In the genomic region with DNA sequence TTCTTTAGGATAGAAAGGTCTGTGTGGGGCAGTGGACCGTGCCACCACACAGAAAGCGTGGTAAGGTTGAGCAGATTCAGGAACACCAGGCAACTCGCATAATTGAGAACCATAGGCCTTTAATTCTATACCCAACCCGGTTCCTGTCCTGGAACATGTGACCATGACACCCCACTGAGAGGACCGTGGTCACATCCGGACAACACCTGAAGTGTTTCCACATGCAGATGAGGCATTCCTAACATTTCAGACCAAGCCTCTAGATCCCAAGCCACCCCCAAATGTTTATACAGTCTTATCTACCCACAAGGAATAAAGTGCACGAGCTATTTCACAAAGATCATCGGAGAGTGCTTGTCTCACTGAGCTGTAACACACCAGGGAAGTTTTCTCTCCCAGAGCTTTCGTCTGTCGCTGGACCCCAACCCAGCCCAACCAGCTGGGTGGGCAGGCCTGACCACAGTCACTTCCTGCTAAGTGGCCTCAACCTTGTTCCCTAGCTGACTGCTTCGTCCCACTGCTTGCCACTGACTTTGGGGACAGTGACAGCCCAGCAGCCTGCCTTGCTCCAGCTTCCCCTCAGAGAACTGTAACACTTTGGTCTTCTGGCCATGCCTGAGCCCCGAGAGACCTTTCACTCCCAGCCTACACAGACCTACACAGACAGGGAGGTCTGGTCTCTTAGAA, we compare ENCODE assay signal across 14 mouse cellular contexts. TPM values are rescaled to one million over a fixed set of nuclear protein-coding genes. Genes with fewer than 3 reads are reported as not detected.
DNase-seq lines count a peak whose midpoint lies in the region; ATAC-seq and TF ChIP-seq lines count a peak whose summit lies in the region.
"Had no signal": no experiment of that assay in that cellular context is flagged by ENCODE, and none has a peak within 500 bp of the region (broad histone marks: within the 10 kb centered on the region; RNA-seq: fewer than 3 reads in every experiment).

No protein-coding gene starts in this region.

- no peak overlapping the region for H3K4me3 ChIP-seq in intestine, embryonic 16.5 days (ENCODE audit: low read length)
- H3K4me3 ChIP-seq in intestine, postnatal 0 days (ENCODE audit: low read depth, low read length) = no peak overlapping the region
- H3K4me3 ChIP-seq in limb, embryonic 15.5 days = no peak overlapping the region
- H3K4me3 ChIP-seq: heart, embryonic 15.5 days had no signal

- H3K9me3 ChIP-seq in intestine, embryonic 16.5 days (ENCODE audit: control insufficient read depth, low read length) = no peaks in the 10 kb centered on the region
- H3K9me3 ChIP-seq in intestine, postnatal 0 days (ENCODE audit: control insufficient read depth) = no peaks in the 10 kb centered on the region
- H3K9me3 ChIP-seq in limb, embryonic 15.5 days = no peaks in the 10 kb centered on the region
- H3K9me3 ChIP-seq: heart, embryonic 15.5 days had no signal

- 54% methylated on average over 12 of the region's 12 CpGs for WGBS in intestine, embryonic 16.5 days
- 45% methylated on average over 12 of the region's 12 CpGs for WGBS in intestine, postnatal 0 days
- 55% methylated on average over 12 of the region's 12 CpGs for WGBS in limb, embryonic 15.5 days

- peak; percentile 93 for DNase-seq in R1 (ENCODE audit: low read depth, low spot score)
- DNase-seq in lung, postnatal 36 days = peak; percentile 26
- no peak for DNase-seq in gastrocnemius, postnatal 4 days (ENCODE audit: low spot score in 2 of 2)
- DNase-seq in adrenal gland, adult 8-10 months = no peak
- DNase-seq in ovary, postnatal 36 days (ENCODE audit: low spot score) = no peak
- DNase-seq: cerebellum, adult 9-11 months; embryo, embryonic 11 days; right cerebral cortex, adult 18-20 months; thymus, postnatal 4 days had no signal

- no peak for ATAC-seq in intestine, embryonic 16.5 days
- no peak for ATAC-seq in intestine, postnatal 0 days
- ATAC-seq in limb, embryonic 15.5 days (ENCODE audit: insufficient number of reproducible peaks, low FRiP score, low TSS enrichment, low read depth) = no peak

- peak overlapping the region; percentile 45 for H3K27ac ChIP-seq in intestine, embryonic 16.5 days (ENCODE audit: low read length)
- H3K27ac ChIP-seq in intestine, postnatal 0 days (ENCODE audit: low read depth, low read length) = no peak overlapping the region
- H3K27ac ChIP-seq in limb, embryonic 15.5 days = peak overlapping the region; percentile 5; the same call in 1 of the 2 replicates
- H3K27ac ChIP-seq: heart, embryonic 15.5 days; liver, embryonic 14.5 days had no signal

- H3K36me3 ChIP-seq in intestine, embryonic 16.5 days (ENCODE audit: control insufficient read depth, insufficient read depth, low read length) = no peaks in the 10 kb centered on the region
- no peaks in the 10 kb centered on the region for H3K36me3 ChIP-seq in intestine, postnatal 0 days (ENCODE audit: control insufficient read depth, insufficient read depth)
- no peaks in the 10 kb centered on the region for H3K36me3 ChIP-seq in limb, embryonic 15.5 days
- H3K36me3 ChIP-seq: heart, embryonic 15.5 days had no signal

- no peak for TF ChIP-seq CTCF in intestine, postnatal 0 days (IDR thresholded peaks at IDR 0.05; ENCODE audit: low read depth)

- 0 out of 2 replicates have a peak, but pooled peaks cover 3% of the 10 kb centered on the region for H3K4me1 ChIP-seq in intestine, embryonic 16.5 days (ENCODE audit: control insufficient read depth, insufficient read depth, low read length)
- no peaks in the 10 kb centered on the region for H3K4me1 ChIP-seq in intestine, postnatal 0 days (replicated peaks; ENCODE audit: control insufficient read depth, insufficient read depth, low read length)
- no peaks in the 10 kb centered on the region for H3K4me1 ChIP-seq in limb, embryonic 15.5 days
- H3K4me1 ChIP-seq: heart, embryonic 15.5 days had no signal

- H3K4me2 ChIP-seq in intestine, embryonic 16.5 days (ENCODE audit: low read depth, low read length) = no peak overlapping the region
- H3K4me2 ChIP-seq in intestine, postnatal 0 days (replicated peaks; ENCODE audit: low read depth) = no peak overlapping the region
- H3K4me2 ChIP-seq in limb, embryonic 15.5 days = no peak overlapping the region
- H3K4me2 ChIP-seq: heart, embryonic 15.5 days had no signal

- H3K9ac ChIP-seq in intestine, embryonic 16.5 days (ENCODE audit: low read depth, low read length) = no peak overlapping the region
- no peak overlapping the region for H3K9ac ChIP-seq in intestine, postnatal 0 days (ENCODE audit: low read depth, low read length)
- no peak overlapping the region for H3K9ac ChIP-seq in limb, embryonic 15.5 days
- H3K9ac ChIP-seq: heart, embryonic 15.5 days; liver, embryonic 14.5 days had no signal

- no peaks in the 10 kb centered on the region for H3K27me3 ChIP-seq in intestine, embryonic 16.5 days (replicated peaks; ENCODE audit: control insufficient read depth, insufficient read depth, low read length)
- no peaks in the 10 kb centered on the region for H3K27me3 ChIP-seq in intestine, postnatal 0 days (replicated peaks; ENCODE audit: control insufficient read depth, insufficient read depth, low read length)
- no peaks in the 10 kb centered on the region for H3K27me3 ChIP-seq in limb, embryonic 15.5 days
- H3K27me3 ChIP-seq: heart, embryonic 15.5 days had no signal

RNA-seq across cellular contexts. Expression of a gene that starts 47.9 kb away (rescaled TPM):
- 30.8 and 32.9 TPM in 2 replicates for polyA plus RNA-seq in intestine, embryonic 16.5 days (2015; fragmentation: Nextera tagmentation; extraction: Ambion mirVana)
- 23.9 and 26.3 TPM in 2 replicates for polyA plus RNA-seq in intestine, postnatal 0 days (2015; fragmentation: Nextera tagmentation; extraction: Ambion mirVana)
- 38.6 and 40.0 TPM in 2 replicates for polyA plus RNA-seq in limb, embryonic 15.5 days (2015; fragmentation: Nextera tagmentation; extraction: Ambion mirVana)
- 10 to 100 TPM; 23.2 to 24.5 TPM for total RNA-seq in gastrocnemius, postnatal 4 days (2021)
- total RNA-seq in adrenal gland, adult 8-10 months (2022) = 10 to 100 TPM; 21.1 to 25.4 (median 23.7) TPM

Comparison
In these comparisons a context has a peak if more than half of its experiments do, and no peak if none do; other contexts are left out.
1. DNase-seq: peak in R1 (single experiment) and lung, postnatal 36 days (single experiment); none in gastrocnemius, postnatal 4 days (0 of 2), adrenal gland, adult 8-10 months (single experiment) and ovary, postnatal 36 days (single experiment).